Mouse (Mus musculus) liver, adult 2 months (tissue): ENCODE measurements around the gene Gclm. TPM values are rescaled to one million over a fixed set of nuclear protein-coding genes. Genes with fewer than 3 reads are reported as not detected.
A peak's percentile ranks its signal among the peaks of the same experiment; 100 is the strongest.
"Not testable (repeated sequence)": the region's sequence is repeated elsewhere in the genome, so short reads cannot be mapped to it uniquely, and the experiment has no call there.

Experiments
- DNase-seq: peaks from one replicate; pipeline ENCODE4 v3.0.0-alpha.2; 2011; ENCODE audit warnings: low read depth, low spot score; ENCODE audit errors: extremely low read depth
- H3K27ac ChIP-seq: fragments of 200-500 bp; replicated peaks from 2 replicates; pipeline ENCODE4 v1.5.1; 2012; ENCODE audit warnings: low read depth, mild to moderate bottlenecking, control low read depth, inconsistent platforms, low read length; ENCODE audit not compliant: insufficient read depth
- H3K27me3 ChIP-seq: fragments of 200-500 bp; 2 replicates; pipeline ENCODE4 v1.6.1; 2012; ENCODE audit warnings: mild to moderate bottlenecking, moderate library complexity, low read length, inconsistent platforms; ENCODE audit not compliant: control insufficient read depth, insufficient read depth
- H3K36me3 ChIP-seq: fragments of 200-500 bp; 2 replicates; pipeline ENCODE4 v1.6.1; 2012; ENCODE audit warnings: low read length, inconsistent platforms; ENCODE audit not compliant: control insufficient read depth, insufficient read depth
- H3K4me1 ChIP-seq: fragments of 200-500 bp; 2 replicates; pipeline ENCODE4 v1.6.1; 2011; ENCODE audit warnings: low read length; ENCODE audit not compliant: control insufficient read depth, insufficient read depth
- H3K4me3 ChIP-seq: fragments of 200-500 bp; 2 replicates; pipeline ENCODE4 v1.5.1; 2011; ENCODE audit warnings: low read depth, mild to moderate bottlenecking, control low read depth, low read length, moderate library complexity; ENCODE audit not compliant: insufficient read depth
- H3K79me2 ChIP-seq: fragments of 200-500 bp; 2 replicates; pipeline ENCODE4 v1.6.1; 2012; ENCODE audit warnings: inconsistent platforms, mild to moderate bottlenecking, low read length, moderate library complexity; ENCODE audit not compliant: control insufficient read depth, insufficient read depth
- H3K9ac ChIP-seq: fragments of 200-500 bp; 2 replicates; pipeline ENCODE4 v1.6.1; 2012; ENCODE audit warnings: low read depth, mild to moderate bottlenecking, control low read depth, inconsistent platforms, low read length
- CTCF ChIP-seq: fragments of 200-500 bp; IDR thresholded peaks from 2 replicates; pipeline ENCODE4 v1.5.1; 2011; ENCODE audit warnings: low read depth, low read length, control low read depth
- POLR2A ChIP-seq: fragments of 200-500 bp; IDR thresholded peaks from 2 replicates; pipeline ENCODE4 v1.6.1; 2011; ENCODE audit warnings: low read length, control low read depth; ENCODE audit not compliant: insufficient read depth; ENCODE audit errors: extremely low read depth
- WGBS: fragments of 180-500 bp; shearing (Covaris S2); methylation state at CpG from one replicate; pipeline ENCODE4 v1.1.7; 2018; 5-methylcytosine and 5-hydroxymethylcytosine counted together
- polyA plus RNA-seq: library from polyadenylated mRNA; depleted of rRNA; stranded (reverse); fragments of >200 nt; gene quantifications from 2 replicates; pipeline ENCODE4 v1.2.3, GENCODE M21; 2012
- total RNA-seq: library from RNA; depleted of rRNA; stranded (reverse); fragments of >200 nt; gene quantifications from 2 replicates; pipeline ENCODE4 v1.2.3, GENCODE M21; 2014

Gclm gene
- total and polyA plus RNA-seq, 2 experiments: 57.6 to 236 TPM

DNA sequence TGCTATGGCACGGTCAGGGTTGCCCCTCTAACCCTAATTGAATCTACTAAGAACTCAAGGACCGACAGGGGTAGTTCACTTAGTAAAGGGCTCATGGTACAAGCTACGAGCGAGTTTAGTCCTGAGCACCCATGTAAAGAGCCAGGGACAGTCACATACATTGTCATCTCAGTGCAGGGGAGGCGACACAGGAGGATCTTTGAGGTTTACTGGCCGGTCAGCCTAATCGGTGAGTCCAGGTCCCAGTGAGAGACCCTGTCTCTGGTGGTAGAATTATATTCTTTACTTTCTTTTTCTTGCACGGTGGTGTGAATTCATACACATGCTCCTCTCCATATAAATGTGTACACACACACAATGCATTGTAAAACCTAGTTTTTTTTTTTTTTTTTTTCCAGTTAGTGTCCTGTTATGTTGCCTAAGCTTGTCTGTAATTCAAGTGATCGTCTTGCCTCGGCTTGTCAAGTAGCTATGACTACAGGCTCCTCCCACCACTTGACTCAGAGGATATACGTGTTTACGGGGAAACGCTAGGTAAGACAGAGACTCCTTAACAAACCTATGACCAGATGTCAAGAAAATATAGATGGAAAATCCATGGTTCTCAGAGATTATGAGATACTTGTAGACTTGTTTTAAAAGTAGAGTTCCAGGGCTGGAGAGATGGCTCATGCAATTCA lies 33.8 kb upstream of the Gclm start:
- Histone ChIP-seq H3K27me3 (no peaks in the 10 kb centered on the region), H3K4me3 (no peak overlapping the region), H3K79me2 (no peaks in the 10 kb centered on the region), H3K27ac (peak overlapping the region; percentile 8; the same call in 1 of the 2 replicates), H3K9ac (no peak overlapping the region), H3K4me1 (peaks cover 26% of the 10 kb centered on the region), H3K36me3 (no peaks in the 10 kb centered on the region)
- TF ChIP-seq POLR2A (no peak), CTCF (no peak)
- no peak for DNase-seq
- 67% methylated on average over 13 of the region's 13 CpGs for WGBS

DNA sequence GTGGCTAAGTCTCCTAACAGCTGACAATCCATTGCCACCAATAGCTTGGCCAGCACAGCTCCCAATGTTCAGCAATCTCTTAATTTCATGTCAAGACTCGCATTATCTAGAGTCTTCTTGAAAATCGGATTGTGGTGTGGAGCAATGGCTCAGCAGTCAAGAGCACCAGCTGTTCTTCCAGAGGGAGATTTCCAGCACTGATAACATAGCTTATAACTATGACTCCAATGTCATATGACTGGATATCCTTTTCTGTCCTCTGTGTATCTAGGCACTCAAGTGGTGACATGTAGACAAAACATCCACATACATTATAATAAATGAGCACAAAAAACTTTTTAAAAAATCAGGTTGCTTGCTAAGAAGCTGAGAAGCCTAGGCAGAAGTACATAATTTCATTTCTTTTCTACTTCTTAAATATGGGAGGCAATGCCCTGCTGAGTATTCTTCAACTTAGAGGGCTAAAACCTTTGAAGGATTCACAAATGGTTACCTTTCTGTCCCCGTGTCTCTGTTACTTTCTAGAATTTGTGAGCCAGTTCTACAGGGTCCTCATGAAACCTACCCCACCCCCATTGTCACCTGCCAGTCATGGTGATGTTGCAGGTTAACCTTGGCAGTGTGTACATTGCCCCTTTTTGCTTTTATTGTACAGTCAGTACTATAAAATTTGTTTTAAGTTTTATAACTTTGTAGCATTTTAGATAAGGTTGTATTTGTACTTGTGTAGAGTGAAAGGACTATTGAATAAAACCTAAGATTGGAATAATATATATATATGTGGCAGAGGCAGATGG lies 23.9 kb upstream of the Gclm start:
- Histone ChIP-seq H3K27ac (no peak overlapping the region), H3K79me2 (no peaks in the 10 kb centered on the region), H3K27me3 (no peaks in the 10 kb centered on the region), H3K4me3 (no peak overlapping the region), H3K9ac (no peak overlapping the region), H3K36me3 (no peaks in the 10 kb centered on the region), H3K4me1 (peaks cover 3% of the 10 kb centered on the region; the same call in 1 of the 2 replicates)
- 88% methylated on average over 3 of the region's 3 CpGs for WGBS
- TF ChIP-seq CTCF (no peak), POLR2A (no peak)
- no peak for DNase-seq

DNA sequence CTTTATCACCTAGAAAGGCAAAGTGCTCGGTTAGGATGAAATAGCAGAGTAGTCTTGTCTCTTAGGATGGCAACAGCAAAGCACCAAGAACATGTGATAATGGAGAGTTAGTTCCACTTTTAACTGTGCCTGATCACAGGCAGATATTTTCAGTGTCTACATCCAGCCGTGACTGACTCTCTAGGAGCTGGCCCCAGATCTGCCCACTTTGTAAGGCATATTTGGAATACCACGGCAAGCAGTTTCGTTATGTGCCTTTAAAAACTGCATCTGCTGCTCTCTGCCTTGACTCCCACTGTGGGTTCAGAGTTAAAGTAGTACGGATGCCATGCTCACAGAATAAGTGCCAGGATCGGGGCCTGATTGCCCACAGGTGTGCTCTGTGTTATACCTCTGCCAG lies 18.4 kb upstream of the Gclm start:
- H3K36me3 ChIP-seq, H3K9ac ChIP-seq, H3K4me1 ChIP-seq, DNase-seq, H3K79me2 ChIP-seq, H3K27ac ChIP-seq, H3K27me3 ChIP-seq, H3K4me3 ChIP-seq: not testable (repeated sequence)
- WGBS: 84% methylated on average over 6 of the region's 6 CpGs

DNA sequence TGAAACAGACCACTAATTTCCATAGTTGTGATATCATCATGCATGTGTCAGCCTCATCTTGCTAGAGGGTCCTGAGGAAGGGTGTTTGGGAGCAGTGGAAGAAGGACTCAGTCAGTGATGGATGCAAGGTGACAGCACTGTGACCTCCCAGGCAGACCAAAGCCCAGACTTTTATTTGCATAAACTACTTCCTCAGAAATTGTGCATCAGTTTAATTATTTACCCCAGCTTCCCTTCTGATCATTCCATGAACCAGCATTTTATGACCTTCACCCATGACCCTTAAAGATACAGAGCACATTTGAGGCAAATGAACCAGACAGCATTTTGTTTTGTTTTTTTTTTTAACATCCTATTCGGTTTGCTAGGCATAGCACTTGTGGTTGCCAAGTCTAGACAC lies 9.6 kb upstream of the Gclm start:
- no peak overlapping the region for H3K27ac ChIP-seq
- H3K4me1 ChIP-seq: peaks cover 2% of the 10 kb centered on the region; the same call in 1 of the 2 replicates
- WGBS: 2% methylated on average over 1 of the region's 1 CpGs
- no peaks in the 10 kb centered on the region for H3K79me2 ChIP-seq
- no peaks in the 10 kb centered on the region for H3K36me3 ChIP-seq
- no peak overlapping the region for H3K4me3 ChIP-seq
- peak; percentile 94 for DNase-seq
- H3K9ac ChIP-seq: no peak overlapping the region
- TF ChIP-seq POLR2A (no peak), CTCF (no peak)
- no peaks in the 10 kb centered on the region for H3K27me3 ChIP-seq

DNA sequence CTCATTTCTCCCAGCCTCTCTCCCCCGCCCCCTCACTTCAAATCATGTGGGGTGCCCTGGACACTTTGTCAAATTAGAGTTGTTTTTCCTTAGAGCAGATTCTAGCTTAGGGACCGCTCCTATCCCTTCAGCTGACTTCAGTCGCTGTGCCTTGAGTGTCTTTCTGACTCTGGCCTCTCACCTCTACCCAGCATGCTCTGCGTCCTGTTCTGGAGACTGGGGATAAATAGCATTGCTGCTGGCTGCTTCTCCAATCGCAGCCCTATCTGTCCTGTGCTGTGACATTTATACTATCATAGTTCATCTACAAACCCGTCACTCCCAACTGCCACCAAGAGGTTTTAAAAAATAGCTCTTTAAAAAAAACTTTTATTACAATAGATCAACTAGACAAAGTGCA lies 2.5 kb upstream of the Gclm start:
- Histone ChIP-seq H3K9ac (no peak overlapping the region), H3K27me3 (no peaks in the 10 kb centered on the region)
- 82% methylated on average over 6 of the region's 6 CpGs for WGBS

More for the DNA sequence above, 2.5 kb upstream of the Gclm start:
- Histone ChIP-seq H3K79me2 (peaks cover 4% of the 10 kb centered on the region; the same call in 1 of the 2 replicates), H3K27ac (no peak overlapping the region), H3K4me1 (0 out of 2 replicates have a peak, but pooled peaks cover 1% of the 10 kb centered on the region), H3K36me3 (no peaks in the 10 kb centered on the region), H3K4me3 (no peak overlapping the region)
- DNase-seq: no peak
- TF ChIP-seq POLR2A (no peak), CTCF (no peak)
